Mouse (Mus musculus) kidney, postnatal 25 days (tissue): ENCODE results near the gene Mfsd6l.

ENCODE experiments used
- DNase-seq, 2 experiments: peaks; one replicate each; pipeline ENCODE4 v3.0.0; 2021; ENCODE audit warnings: mixed read lengths in 2 of 2

Gene Mfsd6l

GRCm38 (mm10) chr11:68607046-68607445 lies 51.1 kb downstream of the Mfsd6l start:
- DNase-seq = no peak
